Mouse (Mus musculus): ENCODE data around the gene Med12l. TPM values are rescaled to one million over a fixed set of nuclear protein-coding genes. Genes with fewer than 3 reads are reported as not detected.

The Med12l gene
- polyA plus RNA-seq, 1 experiment from 2014 or later = 1.6 TPM

DNA sequence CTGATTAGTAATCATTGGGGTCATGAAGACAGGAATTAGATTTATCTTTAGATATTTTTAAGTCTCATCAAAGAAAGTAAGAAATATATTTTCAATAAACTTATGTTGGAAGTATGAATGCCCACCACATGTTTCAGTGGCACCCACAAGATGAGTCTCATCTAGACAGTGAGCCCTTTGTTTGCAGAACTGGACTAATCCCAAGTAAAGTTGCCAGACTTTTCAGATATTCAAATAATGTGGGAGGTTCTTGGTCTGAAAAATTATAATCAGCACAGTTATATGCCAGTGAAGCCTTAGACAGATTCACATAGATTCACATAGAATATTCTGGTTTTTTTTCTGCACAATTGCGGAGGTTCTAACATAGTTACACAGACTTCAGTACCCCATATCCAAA is 244.8 kb downstream of the Med12l start:
- Histone ChIP-seq H3K9me3 (ENCODE audit: control insufficient read depth, low read length) (no peaks in the 10 kb centered on the region), H3K9ac (ENCODE audit: low read length) (no peak overlapping the region), H3K4me3 (ENCODE audit: low read depth, low read length) (no peak overlapping the region), H3K27me3 (ENCODE audit: control insufficient read depth, insufficient read depth, low read length) (no peaks in the 10 kb centered on the region), H3K27ac (replicated peaks; ENCODE audit: low read depth, low read length) (no peak overlapping the region), H3K4me1 (ENCODE audit: control insufficient read depth, insufficient read depth, low read length) (no peaks in the 10 kb centered on the region), H3K36me3 (ENCODE audit: control insufficient read depth, insufficient read depth, low read length) (no peaks in the 10 kb centered on the region), H3K4me2 (ENCODE audit: low read depth, severe bottlenecking) (no peak overlapping the region)
- ATAC-seq (ENCODE audit: insufficient number of reproducible peaks, low FRiP score, low TSS enrichment, low read depth) (no peak), DNase-seq (ENCODE audit: low spot score) (no peak)
- WGBS = 95% methylated on average over 1 of the region's 1 CpGs

DNA sequence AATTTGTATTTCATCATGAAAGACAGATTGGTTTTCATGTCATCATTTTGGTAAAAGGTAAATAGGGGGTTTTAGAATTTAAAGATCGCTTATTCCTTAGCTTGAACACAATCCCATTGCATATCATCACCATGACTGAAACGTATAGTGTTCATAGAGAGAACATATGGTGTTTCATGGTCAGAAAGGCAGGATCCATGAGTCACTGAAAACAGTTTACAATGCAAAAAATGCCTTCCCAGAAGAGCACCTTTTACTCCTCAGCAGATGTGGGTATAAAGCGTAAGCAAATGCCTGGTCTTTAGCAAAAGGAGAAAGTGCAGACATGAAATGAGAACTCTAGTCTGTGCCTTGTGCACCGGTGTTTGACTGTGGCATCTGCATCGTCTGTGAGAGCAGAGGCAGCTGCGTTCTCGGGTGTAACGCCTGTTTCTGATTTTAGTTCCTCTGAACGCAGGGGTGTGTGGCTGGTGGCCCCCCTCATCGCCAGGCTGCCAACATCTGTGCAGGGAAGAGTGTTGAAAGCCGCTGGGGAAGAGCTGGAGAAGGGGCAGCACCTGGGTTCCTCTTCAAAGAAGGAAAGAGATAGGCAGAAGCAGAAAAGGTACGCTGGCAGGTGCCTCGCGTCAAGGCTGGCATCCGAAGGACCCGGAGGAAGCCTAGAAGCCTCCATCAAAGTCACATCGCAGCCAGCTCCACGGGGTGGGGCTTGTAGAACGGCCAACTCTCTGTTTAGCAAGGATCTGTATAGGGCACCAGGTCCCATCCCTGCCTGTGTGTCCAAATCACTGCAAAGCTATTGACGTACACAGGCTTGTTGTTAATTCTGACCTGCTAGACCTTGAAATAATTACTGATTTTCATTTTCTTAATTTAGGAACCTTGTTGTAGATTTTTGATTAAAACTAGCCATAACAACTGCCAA is 252.4 kb downstream of the Med12l start:
- ATAC-seq (ENCODE audit: insufficient number of reproducible peaks, low FRiP score, low TSS enrichment, low read depth) = peak; percentile 70; the same call in 1 of the 2 replicates
- H3K4me2 ChIP-seq (ENCODE audit: low read depth, severe bottlenecking) = peak overlapping the region; percentile 13; the same call in 1 of the 2 replicates

DNA sequence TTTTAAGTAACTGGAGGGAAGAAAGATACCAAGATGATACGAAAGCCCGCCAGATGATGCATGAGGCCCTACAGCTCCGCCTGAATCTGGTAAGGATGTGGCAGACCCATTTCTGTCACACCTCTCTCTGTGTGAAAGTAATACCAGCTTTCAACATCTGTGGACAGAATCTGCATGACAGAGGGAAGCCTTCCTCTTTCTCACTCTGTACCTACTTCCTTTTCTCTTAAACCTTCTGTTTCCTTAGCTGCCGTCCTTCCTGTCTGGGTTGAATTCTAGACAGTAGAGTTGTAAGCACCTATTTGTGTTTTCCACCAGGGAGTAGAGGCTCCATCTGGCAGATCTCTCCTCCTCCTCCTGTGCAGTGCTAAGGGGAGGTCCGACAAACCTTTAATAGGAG is 255.1 kb downstream of the Med12l start:
- no peak overlapping the region for H3K9ac ChIP-seq (ENCODE audit: low read length)
- H3K4me2 ChIP-seq (ENCODE audit: low read depth, severe bottlenecking) = no peak overlapping the region
- H3K4me1 ChIP-seq (ENCODE audit: control insufficient read depth, insufficient read depth, low read length) = peaks cover 12% of the 10 kb centered on the region; the same call in 1 of the 2 replicates
- DNase-seq (ENCODE audit: low spot score) = no peak
- no peak overlapping the region; the same call in 1 of the 2 replicates for H3K27ac ChIP-seq (replicated peaks; ENCODE audit: low read depth, low read length)
- no peaks in the 10 kb centered on the region for H3K36me3 ChIP-seq (ENCODE audit: control insufficient read depth, insufficient read depth, low read length)
- H3K4me3 ChIP-seq (ENCODE audit: low read depth, low read length) = no peak overlapping the region
- ATAC-seq (ENCODE audit: insufficient number of reproducible peaks, low FRiP score, low TSS enrichment, low read depth) = no peak
- WGBS = 31% methylated on average over 5 of the region's 5 CpGs
- H3K27me3 ChIP-seq (ENCODE audit: control insufficient read depth, insufficient read depth, low read length) = no peaks in the 10 kb centered on the region
- H3K9me3 ChIP-seq (ENCODE audit: control insufficient read depth, low read length) = no peaks in the 10 kb centered on the region

More for the DNA sequence above, 252.4 kb downstream of the Med12l start:
- Histone ChIP-seq H3K4me3 (ENCODE audit: low read depth, low read length) (no peak overlapping the region), H3K9me3 (ENCODE audit: control insufficient read depth, low read length) (no peaks in the 10 kb centered on the region), H3K4me1 (ENCODE audit: control insufficient read depth, insufficient read depth, low read length) (peaks cover 12% of the 10 kb centered on the region; the same call in 1 of the 2 replicates), H3K27ac (replicated peaks; ENCODE audit: low read depth, low read length) (no peak overlapping the region), H3K9ac (ENCODE audit: low read length) (no peak overlapping the region), H3K36me3 (ENCODE audit: control insufficient read depth, insufficient read depth, low read length) (no peaks in the 10 kb centered on the region), H3K27me3 (ENCODE audit: control insufficient read depth, insufficient read depth, low read length) (no peaks in the 10 kb centered on the region)
- 55% methylated on average over 20 of the region's 20 CpGs for WGBS
- peak; percentile 57 for DNase-seq (ENCODE audit: low spot score)

DNA sequence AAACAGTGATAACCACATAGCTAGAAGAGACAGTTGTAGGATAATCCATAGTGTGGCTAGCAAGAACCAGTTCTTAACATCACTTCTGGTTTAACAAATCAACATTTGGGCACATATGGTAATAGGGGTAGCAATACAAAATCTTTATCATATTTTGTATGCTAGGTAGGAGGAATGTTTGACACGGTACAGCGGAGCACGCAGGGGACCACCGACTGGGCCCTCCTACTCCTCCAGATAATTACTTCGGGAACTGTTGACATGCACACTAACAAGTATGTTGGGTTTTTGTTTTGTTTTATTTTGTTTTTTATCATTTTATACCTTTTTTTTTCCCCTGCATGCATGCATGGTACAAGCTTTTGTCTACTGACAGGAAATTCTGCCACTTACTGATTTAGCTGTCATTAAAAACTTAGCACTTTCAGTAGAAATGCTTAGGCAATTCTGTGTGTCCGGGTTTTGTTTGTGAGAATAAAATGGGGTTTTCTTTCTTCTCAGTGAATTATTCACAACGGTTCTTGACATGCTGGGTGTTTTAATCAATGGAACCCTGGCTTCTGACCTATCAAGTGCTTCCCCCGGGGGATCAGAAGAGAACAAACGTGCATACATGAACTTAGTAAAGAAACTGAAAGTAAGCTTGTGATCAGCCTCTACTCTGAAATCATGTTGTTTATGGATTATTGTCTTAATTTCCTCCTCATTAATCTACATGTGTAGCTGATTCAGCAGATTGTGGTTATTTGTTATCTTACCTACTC is 256.3 kb downstream of the Med12l start:
- DNase-seq (ENCODE audit: low spot score) (no peak), ATAC-seq (ENCODE audit: insufficient number of reproducible peaks, low FRiP score, low TSS enrichment, low read depth) (no peak)
- Histone ChIP-seq H3K27ac (replicated peaks; ENCODE audit: low read depth, low read length) (no peak overlapping the region), H3K4me3 (ENCODE audit: low read depth, low read length) (no peak overlapping the region), H3K9me3 (ENCODE audit: control insufficient read depth, low read length) (no peaks in the 10 kb centered on the region), H3K4me2 (ENCODE audit: low read depth, severe bottlenecking) (no peak overlapping the region), H3K9ac (ENCODE audit: low read length) (no peak overlapping the region), H3K4me1 (ENCODE audit: control insufficient read depth, insufficient read depth, low read length) (peaks cover 12% of the 10 kb centered on the region; the same call in 1 of the 2 replicates), H3K36me3 (ENCODE audit: control insufficient read depth, insufficient read depth, low read length) (no peaks in the 10 kb centered on the region), H3K27me3 (ENCODE audit: control insufficient read depth, insufficient read depth, low read length) (no peaks in the 10 kb centered on the region)
- 75% methylated on average over 9 of the region's 9 CpGs for WGBS

DNA sequence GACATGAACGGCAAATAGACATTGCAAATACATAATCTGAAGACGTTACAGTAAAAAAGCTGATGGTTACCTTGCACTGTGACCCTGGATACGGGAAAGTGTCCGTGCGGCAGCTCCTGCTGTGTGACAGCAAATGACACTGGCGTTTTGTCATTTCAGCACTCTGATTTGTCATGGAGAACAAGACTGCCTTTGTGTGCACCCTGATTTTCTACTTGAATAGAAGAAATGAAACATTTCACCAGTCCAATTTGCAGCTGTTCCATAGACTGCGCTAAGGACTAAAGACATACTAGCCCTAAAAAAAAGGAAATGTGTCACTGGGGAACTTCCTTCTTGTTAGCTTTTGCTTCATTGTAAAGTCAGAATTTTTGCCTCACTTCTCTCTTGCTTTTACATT is 257.1 kb downstream of the Med12l start, which contains the start of gene P2ry12:
Gene P2ry12, minus strand, starts transcription at position 168 of the 400 bp plus-strand sequence.
- no peak within 1 kb of the TSS for H3K4me2 ChIP-seq (ENCODE audit: low read depth, severe bottlenecking)
- no peak within 1 kb of the TSS for H3K27ac ChIP-seq (replicated peaks; ENCODE audit: low read depth, low read length)
- no peaks in the 10 kb centered on the region for H3K36me3 ChIP-seq (ENCODE audit: control insufficient read depth, insufficient read depth, low read length)
- 84% methylated on average over 7 of the region's 7 CpGs for WGBS
- DNase-seq (ENCODE audit: low spot score) (no peak), ATAC-seq (ENCODE audit: insufficient number of reproducible peaks, low FRiP score, low TSS enrichment, low read depth) (no peak)
- H3K4me3 ChIP-seq (ENCODE audit: low read depth, low read length) = no peak within 1 kb of the TSS
- peaks cover 12% of the 10 kb centered on the region; the same call in 1 of the 2 replicates for H3K4me1 ChIP-seq (ENCODE audit: control insufficient read depth, insufficient read depth, low read length)
- no peak within 1 kb of the TSS for H3K9ac ChIP-seq (ENCODE audit: low read length)
- H3K9me3 ChIP-seq (ENCODE audit: control insufficient read depth, low read length) = no peaks in the 10 kb centered on the region
- H3K27me3 ChIP-seq (ENCODE audit: control insufficient read depth, insufficient read depth, low read length) = no peaks in the 10 kb centered on the region

DNA sequence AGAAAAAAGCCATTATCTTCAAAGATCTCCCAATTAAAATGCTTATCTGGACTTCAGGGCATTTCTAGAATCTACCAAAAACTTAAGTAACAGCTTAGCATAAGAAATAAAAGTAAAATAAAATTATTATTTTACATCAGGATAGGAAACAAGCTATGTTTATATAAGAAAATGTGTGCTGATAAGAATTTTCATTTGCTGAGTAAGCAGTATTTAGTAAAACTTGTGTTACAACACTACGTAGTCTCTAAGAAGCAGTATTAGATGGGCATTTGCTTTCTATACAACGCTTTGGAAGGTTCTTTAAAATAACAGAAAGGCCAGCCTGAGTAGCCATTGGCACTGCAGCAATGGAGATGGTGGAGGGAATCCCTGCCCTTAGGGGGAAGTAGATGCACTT is 257.8 kb downstream of the Med12l start:
- Histone ChIP-seq H3K27ac (replicated peaks; ENCODE audit: low read depth, low read length) (no peak overlapping the region), H3K36me3 (ENCODE audit: control insufficient read depth, insufficient read depth, low read length) (no peaks in the 10 kb centered on the region), H3K4me3 (ENCODE audit: low read depth, low read length) (no peak overlapping the region), H3K4me1 (ENCODE audit: control insufficient read depth, insufficient read depth, low read length) (peaks cover 7% of the 10 kb centered on the region; the same call in 1 of the 2 replicates), H3K4me2 (ENCODE audit: low read depth, severe bottlenecking) (no peak overlapping the region), H3K9me3 (ENCODE audit: control insufficient read depth, low read length) (no peaks in the 10 kb centered on the region), H3K27me3 (ENCODE audit: control insufficient read depth, insufficient read depth, low read length) (no peaks in the 10 kb centered on the region), H3K9ac (ENCODE audit: low read length) (no peak overlapping the region)
- DNase-seq (ENCODE audit: low spot score) = no peak
- WGBS = 92% methylated on average over 2 of the region's 2 CpGs
- no peak for ATAC-seq (ENCODE audit: insufficient number of reproducible peaks, low FRiP score, low TSS enrichment, low read depth)

DNA sequence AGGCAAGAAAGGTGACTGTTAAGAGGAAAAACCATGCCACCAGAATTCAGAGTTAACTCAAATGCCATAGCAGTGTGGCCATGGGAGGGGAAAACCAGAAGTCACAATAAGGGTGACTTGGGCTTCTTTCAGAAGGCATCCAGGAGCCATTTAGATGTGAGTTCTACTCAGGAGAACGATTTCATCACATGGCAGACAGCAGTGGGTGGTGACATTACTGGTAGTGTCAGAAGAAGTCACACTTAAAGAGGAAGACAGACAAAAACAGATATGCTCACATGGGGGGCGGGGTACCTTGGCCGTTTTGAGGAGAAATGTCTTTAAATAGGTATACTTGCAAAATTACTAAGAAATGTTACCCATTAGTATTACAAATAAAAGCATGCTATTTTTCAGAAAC is 258.4 kb downstream of the Med12l start:
- H3K27ac ChIP-seq (replicated peaks; ENCODE audit: low read depth, low read length) = no peak overlapping the region
- no peak for DNase-seq (ENCODE audit: low spot score)
- peaks cover 7% of the 10 kb centered on the region; the same call in 1 of the 2 replicates for H3K4me1 ChIP-seq (ENCODE audit: control insufficient read depth, insufficient read depth, low read length)

DNA sequence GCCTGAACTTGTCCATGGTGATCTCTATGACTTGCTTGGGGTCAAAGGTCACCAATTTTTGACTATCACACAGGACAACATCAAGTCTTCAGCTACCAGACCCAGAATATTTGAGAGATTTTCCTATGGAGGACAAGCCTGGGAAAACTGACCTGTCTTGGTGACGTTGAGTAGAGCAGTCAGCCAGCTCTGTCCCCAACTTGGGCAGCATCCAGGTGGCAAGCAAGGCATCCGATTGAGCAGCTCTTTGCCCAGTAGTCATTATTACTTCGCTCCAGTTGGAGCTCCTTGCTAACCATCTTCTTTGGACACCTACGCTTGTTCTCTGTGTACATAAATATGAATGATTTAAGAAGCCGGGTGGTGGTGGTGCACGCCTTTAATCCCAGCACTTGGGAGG is 265.2 kb downstream of the Med12l start:
- no peak for ATAC-seq (ENCODE audit: insufficient number of reproducible peaks, low FRiP score, low TSS enrichment, low read depth)
- Histone ChIP-seq H3K36me3 (ENCODE audit: control insufficient read depth, insufficient read depth, low read length) (no peaks in the 10 kb centered on the region), H3K4me2 (ENCODE audit: low read depth, severe bottlenecking) (no peak overlapping the region), H3K9ac (ENCODE audit: low read length) (no peak overlapping the region), H3K27ac (replicated peaks; ENCODE audit: low read depth, low read length) (no peak overlapping the region), H3K27me3 (ENCODE audit: control insufficient read depth, insufficient read depth, low read length) (no peaks in the 10 kb centered on the region), H3K4me1 (ENCODE audit: control insufficient read depth, insufficient read depth, low read length) (no peaks in the 10 kb centered on the region), H3K9me3 (ENCODE audit: control insufficient read depth, low read length) (no peaks in the 10 kb centered on the region), H3K4me3 (ENCODE audit: low read depth, low read length) (no peak overlapping the region)
- DNase-seq (ENCODE audit: low spot score) = no peak
- WGBS = 90% methylated on average over 6 of the region's 6 CpGs

More for the DNA sequence above, 258.4 kb downstream of the Med12l start:
- WGBS = 80% methylated on average over 3 of the region's 3 CpGs
- H3K9me3 ChIP-seq (ENCODE audit: control insufficient read depth, low read length) = no peaks in the 10 kb centered on the region
- no peak overlapping the region for H3K9ac ChIP-seq (ENCODE audit: low read length)
- H3K4me3 ChIP-seq (ENCODE audit: low read depth, low read length) = no peak overlapping the region
- ATAC-seq (ENCODE audit: insufficient number of reproducible peaks, low FRiP score, low TSS enrichment, low read depth) = no peak
- no peaks in the 10 kb centered on the region for H3K36me3 ChIP-seq (ENCODE audit: control insufficient read depth, insufficient read depth, low read length)
- no peaks in the 10 kb centered on the region for H3K27me3 ChIP-seq (ENCODE audit: control insufficient read depth, insufficient read depth, low read length)
- H3K4me2 ChIP-seq (ENCODE audit: low read depth, severe bottlenecking) = no peak overlapping the region

All from limb, embryonic 11.5 days (tissue).